Mouse (Mus musculus) spleen, adult 2 months (tissue): ENCODE data around the gene Ebi3.

Source experiments
- CTCF ChIP-seq: fragments of 200-500 bp; IDR thresholded peaks from 2 replicates; pipeline ENCODE4 v1.5.1; 2011; ENCODE audit warnings: mild to moderate bottlenecking, inconsistent platforms; ENCODE audit not compliant: insufficient read depth, insufficient read length, insufficient replicate concordance; ENCODE audit errors: extremely low read depth
- POLR2A ChIP-seq: fragments of 200-500 bp; IDR thresholded peaks from 2 replicates; pipeline ENCODE4 v1.6.1; 2011; ENCODE audit warnings: low read depth, low read length, inconsistent platforms

GRCm38 (mm10) chr17:55964496-55964895, 12.1 kb downstream of the Ebi3 start:
- TF ChIP-seq CTCF (no peak), POLR2A (no peak)
